Mouse (Mus musculus) testis, adult 2 months (tissue): ENCODE data around the gene Kcna2. TPM values are rescaled to one million over a fixed set of nuclear protein-coding genes. Genes with fewer than 3 reads are reported as not detected.

ENCODE experiments used
- H3K27ac ChIP-seq: fragments of 200-500 bp; 2 replicates; pipeline ENCODE4 v1.5.1; 2012; ENCODE audit warnings: low read depth, low read length; ENCODE audit not compliant: control insufficient read depth, insufficient read depth
- H3K27me3 ChIP-seq: fragments of 200-500 bp; 2 replicates; pipeline ENCODE4 v1.6.1; 2012; ENCODE audit warnings: mild to moderate bottlenecking, low read length, moderate library complexity; ENCODE audit not compliant: control insufficient read depth, insufficient read depth
- H3K36me3 ChIP-seq: fragments of 200-500 bp; 2 replicates; pipeline ENCODE4 v1.6.1; 2012; ENCODE audit warnings: mild to moderate bottlenecking, low read length; ENCODE audit not compliant: control insufficient read depth, insufficient read depth
- H3K4me1 ChIP-seq: fragments of 200-500 bp; 2 replicates; pipeline ENCODE4 v1.6.1; 2012; ENCODE audit warnings: low read length; ENCODE audit not compliant: control insufficient read depth, insufficient read depth
- H3K4me3 ChIP-seq: fragments of 200-500 bp; 2 replicates; pipeline ENCODE4 v1.5.1; 2012; ENCODE audit warnings: low read depth, mild to moderate bottlenecking, low read length, moderate library complexity, mixed read lengths; ENCODE audit not compliant: control insufficient read depth
- CTCF ChIP-seq: fragments of 200-500 bp; IDR thresholded peaks from 2 replicates; pipeline ENCODE4 v1.5.1; 2012; ENCODE audit warnings: low read depth, mild to moderate bottlenecking, inconsistent platforms, low read length, moderate library complexity; ENCODE audit not compliant: control insufficient read depth, insufficient read depth, insufficient replicate concordance
- POLR2A ChIP-seq: fragments of 200-500 bp; IDR thresholded peaks from 2 replicates; pipeline ENCODE4 v1.6.1; 2012; ENCODE audit warnings: low read depth, mild to moderate bottlenecking, inconsistent platforms, low read length, moderate library complexity; ENCODE audit not compliant: control insufficient read depth
- polyA plus RNA-seq: library from polyadenylated mRNA; depleted of rRNA; stranded (reverse); fragments of >200 nt; gene quantifications from 2 replicates; pipeline ENCODE4 v1.2.3, GENCODE M21; 2012

Kcna2 gene
- polyA plus RNA-seq, 1 experiment, result not detected

DNA sequence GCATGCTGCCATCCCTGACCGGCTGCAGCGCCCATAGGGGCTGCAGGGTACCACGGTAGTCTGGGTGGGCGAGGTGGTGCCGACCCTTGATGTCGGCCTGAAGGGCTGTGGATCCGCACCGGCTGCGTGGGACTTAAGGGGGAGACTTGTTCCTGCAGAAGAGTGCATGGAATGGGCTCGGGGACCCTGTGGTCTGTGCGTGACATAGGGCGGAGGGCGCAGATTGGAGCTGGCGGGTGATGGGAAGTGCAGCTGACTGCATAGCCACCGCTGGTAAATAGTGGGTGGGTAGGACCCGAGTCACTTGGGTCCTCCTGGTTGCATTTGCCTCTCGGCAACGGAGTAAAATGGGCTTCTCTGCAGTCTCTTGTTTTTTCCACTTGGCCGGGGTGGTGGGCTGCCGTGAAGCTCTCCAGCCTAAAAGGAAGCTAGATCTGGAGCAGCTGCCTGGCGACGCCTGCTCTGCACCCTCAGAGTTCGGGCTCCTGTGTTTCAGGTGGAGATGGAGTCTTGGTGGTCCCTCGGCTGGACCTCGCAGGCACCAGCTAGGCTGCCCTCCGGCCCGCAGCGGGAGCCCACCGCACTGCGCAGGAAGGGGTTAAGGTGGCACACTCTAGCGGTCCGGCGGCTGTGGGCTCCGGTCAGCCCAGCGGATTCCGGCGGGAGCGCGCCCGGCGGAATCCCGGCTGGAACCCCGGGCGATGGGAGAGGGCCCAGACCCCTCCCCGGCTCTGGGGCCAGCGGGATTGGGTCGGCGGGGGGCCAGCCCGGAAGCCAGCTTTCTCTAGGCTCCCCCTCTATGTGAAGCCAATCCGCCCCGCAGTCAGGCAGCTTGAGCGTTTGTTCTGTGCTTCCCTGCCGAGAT, 1.1 kb downstream of the Kcna2 start:
- peak overlapping the region; percentile 21 for H3K4me3 ChIP-seq
- no peak overlapping the region for H3K27ac ChIP-seq
- H3K27me3 ChIP-seq, result peaks cover 4% of the 10 kb centered on the region
- no peaks in the 10 kb centered on the region for H3K36me3 ChIP-seq
- peaks cover 13% of the 10 kb centered on the region for H3K4me1 ChIP-seq
- TF ChIP-seq POLR2A (no peak), CTCF (no peak)

DNA sequence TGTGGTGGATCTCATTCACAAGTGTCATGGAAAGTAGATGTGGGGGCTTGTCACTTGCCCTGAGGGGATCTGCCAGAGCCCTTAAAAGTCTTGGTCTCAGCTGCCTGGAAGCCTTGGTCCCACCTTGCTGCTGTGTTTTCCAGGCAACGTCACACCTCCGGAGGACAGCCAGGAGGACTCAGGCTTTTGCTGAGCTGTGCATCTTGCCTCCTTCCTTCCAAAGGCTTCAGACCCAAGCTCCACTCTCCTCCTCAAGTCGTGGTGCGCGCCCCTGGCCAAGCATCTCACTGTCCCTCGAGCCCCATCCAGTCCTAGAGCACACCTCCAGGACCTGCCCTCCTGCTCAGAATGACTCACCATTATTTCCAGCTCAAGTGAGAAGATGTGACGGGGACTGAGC, 2.1 kb downstream of the Kcna2 start:
- Histone ChIP-seq H3K4me1 (peaks cover 13% of the 10 kb centered on the region), H3K27ac (no peak overlapping the region), H3K36me3 (no peaks in the 10 kb centered on the region), H3K4me3 (no peak overlapping the region), H3K27me3 (peaks cover 4% of the 10 kb centered on the region)
- no peak for TF ChIP-seq POLR2A
- TF ChIP-seq CTCF, result no peak

DNA sequence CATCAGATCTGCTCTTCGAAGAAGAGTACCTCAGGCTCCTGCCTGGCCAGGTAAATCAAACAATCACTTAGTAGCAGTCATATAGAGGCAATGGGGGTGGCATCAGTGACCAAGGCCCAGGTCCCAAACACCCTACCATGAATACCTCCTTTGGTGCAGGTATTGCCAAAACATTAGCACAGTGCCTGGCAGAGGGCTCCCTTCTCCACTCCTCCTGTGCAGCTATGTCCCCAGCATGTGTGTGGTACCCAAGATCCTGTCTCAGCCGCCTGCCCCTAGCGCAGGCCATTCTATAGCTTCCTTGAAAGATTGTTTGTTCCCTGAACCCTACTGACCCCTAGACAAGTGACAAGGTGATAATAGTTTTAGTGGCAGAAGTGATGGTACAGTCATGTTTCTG, 2.5 kb downstream of the Kcna2 start:
- no peak for TF ChIP-seq POLR2A
- no peak for TF ChIP-seq CTCF
- no peak overlapping the region for H3K27ac ChIP-seq
- H3K4me1 ChIP-seq, result peaks cover 13% of the 10 kb centered on the region
- H3K36me3 ChIP-seq, result no peaks in the 10 kb centered on the region
- H3K4me3 ChIP-seq, result no peak overlapping the region
- H3K27me3 ChIP-seq, result peaks cover 4% of the 10 kb centered on the region

- H3K27ac ChIP-seq, result no peak overlapping the region
- no peaks in the 10 kb centered on the region for H3K36me3 ChIP-seq
- peaks cover 3% of the 10 kb centered on the region for H3K27me3 ChIP-seq
- TF ChIP-seq CTCF (no peak), POLR2A (no peak)
- H3K4me1 ChIP-seq, result peaks cover 9% of the 10 kb centered on the region
- H3K4me3 ChIP-seq, result no peak overlapping the region
Observed at GRCm38 (mm10) chr3:107105986-107106385, 5.0 kb downstream of the Kcna2 start.

GRCm38 (mm10) chr3:107112498-107112897, 11.6 kb downstream of the Kcna2 start:
- H3K4me1 ChIP-seq, result no peaks in the 10 kb centered on the region
- no peak for TF ChIP-seq POLR2A
- H3K27ac ChIP-seq, result no peak overlapping the region

DNA sequence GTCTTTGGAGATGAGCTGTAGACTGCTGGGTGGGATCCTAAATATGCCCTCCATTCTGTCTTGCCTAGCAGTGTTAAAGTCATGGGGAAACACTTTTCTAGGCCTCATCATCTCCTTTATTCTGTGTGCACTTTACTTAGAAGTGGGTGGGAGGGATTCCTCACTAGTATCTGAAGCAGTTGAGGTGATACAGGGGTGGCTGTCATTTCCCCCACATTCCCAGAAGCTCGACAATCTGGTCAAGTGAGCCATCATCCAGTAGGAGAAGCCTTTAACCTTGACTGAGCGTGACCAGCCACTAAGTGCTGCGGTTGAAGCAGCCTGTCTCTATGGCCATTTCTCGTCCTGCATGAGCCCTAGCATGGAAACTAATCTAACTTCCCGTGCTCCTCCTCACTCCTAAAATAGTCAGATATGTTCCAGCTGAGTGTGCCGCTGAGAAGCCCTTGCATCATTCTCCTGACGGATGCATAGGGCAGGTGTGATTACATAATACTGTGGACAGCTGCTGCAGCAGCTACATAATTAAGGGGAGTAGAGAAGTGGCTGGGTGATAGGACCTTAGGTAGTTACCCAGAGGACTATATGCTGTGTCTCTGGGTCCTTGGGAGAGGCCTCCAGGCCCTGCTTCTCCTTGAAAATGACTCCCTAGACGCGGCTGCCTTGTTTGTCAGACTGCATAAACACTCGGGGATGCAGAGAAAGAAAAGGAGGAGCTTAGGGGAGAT, 12.2 kb downstream of the Kcna2 start:
- H3K27ac ChIP-seq, result no peak overlapping the region
- TF ChIP-seq POLR2A (no peak), CTCF (no peak)
- H3K4me1 ChIP-seq, result no peaks in the 10 kb centered on the region
- no peaks in the 10 kb centered on the region for H3K36me3 ChIP-seq
- H3K27me3 ChIP-seq, result no peaks in the 10 kb centered on the region
- H3K4me3 ChIP-seq, result no peak overlapping the region

More at GRCm38 (mm10) chr3:107112498-107112897, 11.6 kb downstream of the Kcna2 start:
- no peaks in the 10 kb centered on the region for H3K27me3 ChIP-seq
- no peak overlapping the region for H3K4me3 ChIP-seq
- H3K36me3 ChIP-seq, result no peaks in the 10 kb centered on the region

DNA sequence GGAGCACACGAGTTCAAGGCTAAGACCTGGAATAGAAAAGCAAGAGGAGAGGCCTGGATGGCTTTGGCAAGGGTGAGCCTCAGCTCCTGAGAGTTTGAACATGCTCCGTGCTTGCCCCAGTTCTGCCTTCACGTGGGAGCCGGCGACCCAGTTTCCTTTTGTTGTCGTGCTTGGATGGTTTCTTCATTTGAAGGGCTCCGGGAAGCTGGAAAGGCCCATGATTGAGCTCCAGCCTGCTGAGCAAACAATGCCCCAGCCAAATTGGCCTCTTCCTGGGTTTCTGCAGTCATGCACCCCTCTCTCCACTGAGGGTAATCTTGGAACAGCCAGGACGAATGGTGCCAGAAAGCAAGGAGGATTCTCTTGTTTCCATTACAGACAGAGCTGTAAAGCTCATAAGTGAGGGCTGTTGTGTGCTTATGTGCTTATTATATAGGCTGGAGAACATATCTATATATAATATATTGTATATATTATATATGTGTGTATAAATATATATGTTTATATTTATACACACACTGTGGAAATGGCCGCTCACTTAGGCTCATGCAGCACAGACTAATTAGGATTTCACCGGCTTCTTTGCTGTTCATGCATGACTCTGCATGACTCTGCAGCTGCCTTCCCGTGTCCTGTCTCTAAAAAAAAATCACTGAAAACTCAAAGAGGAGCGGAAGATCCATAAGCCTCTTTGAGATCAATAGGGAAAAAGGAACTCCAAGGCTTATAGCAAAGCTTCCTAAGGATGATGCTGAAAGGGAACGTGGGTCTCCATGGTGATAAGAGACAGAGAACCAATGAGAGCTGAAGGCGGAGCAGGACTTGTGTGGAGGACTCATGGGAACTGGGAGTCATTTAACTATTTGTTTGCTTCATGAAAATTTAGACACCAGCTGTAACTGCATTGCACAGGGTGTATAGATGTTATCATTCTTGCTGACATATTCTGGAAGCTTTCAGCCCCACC, 13.1 kb downstream of the Kcna2 start:
- no peak overlapping the region for H3K27ac ChIP-seq
- TF ChIP-seq CTCF (no peak), POLR2A (no peak)

More for the DNA sequence above, 13.1 kb downstream of the Kcna2 start:
- Histone ChIP-seq H3K4me1 (no peaks in the 10 kb centered on the region), H3K36me3 (no peaks in the 10 kb centered on the region), H3K4me3 (no peak overlapping the region), H3K27me3 (no peaks in the 10 kb centered on the region)
